Mouse (Mus musculus) retina, postnatal 7 days (tissue): ENCODE measurements around the gene Eif3a.

ENCODE experiments used
- DNase-seq: peaks from one replicate; pipeline ENCODE4 v3.0.0-alpha.2; 2012; ENCODE audit warnings: low read depth, low spot score

The Eif3a gene

DNA sequence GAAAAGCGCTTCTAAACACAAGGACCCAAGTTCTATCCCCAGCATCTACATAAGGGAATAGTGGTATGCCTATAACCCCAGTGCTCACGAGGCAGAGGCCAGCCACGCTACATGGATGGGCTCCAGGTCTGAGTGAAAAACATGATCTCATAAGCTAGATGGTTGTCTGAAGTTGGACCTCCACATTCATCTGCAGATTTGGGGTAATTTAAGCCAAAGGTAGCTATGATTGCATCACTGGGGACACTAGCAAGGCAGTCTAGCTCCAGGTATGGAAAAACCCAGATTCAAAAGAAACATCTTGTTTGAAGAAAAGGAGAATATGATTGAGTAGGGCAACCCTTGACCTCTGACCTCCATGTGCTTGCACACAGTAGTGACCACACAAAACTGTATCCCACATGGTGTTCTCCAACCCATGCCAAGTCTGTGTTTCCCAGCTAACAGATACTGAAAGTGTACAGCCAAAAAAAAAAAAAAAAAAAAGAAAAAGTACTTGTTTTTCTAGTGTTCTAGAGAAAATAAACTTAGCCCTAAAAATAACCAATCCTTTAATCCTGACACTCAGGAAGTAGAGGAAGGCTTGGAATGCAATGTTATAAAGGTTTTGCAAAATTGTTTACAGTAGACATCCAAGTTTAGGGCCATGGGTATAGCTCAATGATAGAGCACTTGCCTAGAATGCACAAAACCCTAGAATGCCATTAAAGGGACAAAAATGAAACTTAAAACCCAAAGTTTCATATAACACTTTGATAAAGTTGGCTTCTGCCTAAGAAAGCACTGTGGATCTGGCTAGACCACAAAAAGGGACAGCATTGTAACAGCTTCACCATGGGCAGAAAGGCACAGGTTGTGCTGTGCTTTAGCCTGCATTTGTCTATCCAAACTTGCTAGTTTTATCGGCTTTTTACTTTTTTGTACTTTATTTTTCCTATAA lies 31.3 kb downstream of the Eif3a start:
- no peak for DNase-seq

DNA sequence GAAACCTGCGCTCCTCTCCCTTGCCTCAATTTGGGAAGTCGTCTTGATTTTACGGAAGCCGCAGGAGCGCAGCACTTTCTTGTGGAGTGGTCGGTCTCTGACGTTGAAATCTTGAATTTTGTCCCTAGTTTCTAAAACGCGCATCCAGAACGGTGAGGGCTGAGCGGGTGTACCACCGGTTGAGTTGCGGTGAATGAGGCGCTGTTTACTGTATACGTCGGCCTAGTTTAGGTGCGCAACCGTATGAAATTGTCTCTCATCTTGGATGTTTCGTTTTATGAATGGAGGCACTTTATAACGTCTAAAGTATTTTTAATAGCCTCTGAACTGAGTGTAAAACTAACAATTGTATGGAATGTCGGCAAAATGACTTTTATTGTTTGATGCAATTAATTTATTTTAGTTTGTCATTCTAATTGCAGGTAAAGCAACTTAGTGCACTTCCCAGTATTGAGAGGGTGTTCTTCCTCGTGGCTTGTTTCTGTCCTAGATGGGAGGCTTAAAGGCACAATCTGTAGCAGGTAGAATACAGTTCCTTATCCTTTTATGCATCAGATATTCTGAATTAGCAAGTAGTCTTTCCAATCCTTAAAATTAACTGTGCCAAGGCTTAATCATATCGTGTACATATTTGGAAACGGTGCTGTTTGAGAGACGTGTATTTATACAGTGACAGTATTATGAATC lies 33.2 kb downstream of the Eif3a start:
- no peak for DNase-seq

DNA sequence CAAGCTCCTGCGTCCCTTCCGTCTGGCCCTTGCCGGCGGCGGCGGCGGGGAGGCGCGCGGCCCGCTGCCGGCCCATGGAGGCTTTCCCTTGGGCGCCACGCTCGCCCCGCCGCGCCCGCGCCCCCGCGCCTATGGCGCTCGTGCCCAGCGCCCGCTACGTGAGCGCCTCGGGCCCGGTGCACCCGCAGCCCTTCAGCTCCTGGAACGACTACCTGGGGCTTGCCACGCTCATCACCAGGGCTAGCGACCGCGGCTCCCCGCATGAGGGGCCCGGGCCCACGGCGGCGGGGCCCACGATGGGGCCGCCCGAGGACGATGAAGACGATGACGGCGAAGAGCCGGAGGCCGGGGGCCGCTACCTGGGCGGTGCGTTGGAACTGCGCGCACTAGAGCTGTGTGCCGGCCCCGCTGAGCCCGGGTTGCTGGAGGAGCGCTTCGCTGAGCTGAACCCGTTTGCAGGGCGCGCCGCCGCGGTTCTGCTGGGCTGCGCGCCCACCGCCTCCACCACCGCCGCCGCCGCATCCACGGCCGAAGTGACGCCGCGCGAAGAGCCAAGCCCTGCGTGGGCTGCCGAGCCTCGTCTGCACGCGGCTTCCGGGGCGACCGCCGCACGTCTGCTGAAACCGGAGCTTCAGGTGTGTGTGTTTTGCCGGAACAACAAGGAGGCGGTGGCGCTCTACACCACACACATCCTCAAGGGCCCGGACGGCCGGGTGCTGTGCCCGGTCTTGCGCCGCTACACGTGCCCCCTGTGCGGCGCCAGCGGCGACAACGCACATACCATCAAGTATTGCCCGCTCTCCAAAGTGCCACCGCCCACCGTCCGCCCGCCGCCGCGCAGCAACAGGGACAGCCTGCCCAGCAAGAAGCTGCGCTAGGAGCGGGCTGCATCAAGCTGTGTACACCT lies 34.0 kb downstream of the Eif3a start:
- peak; percentile 16 for DNase-seq

DNA sequence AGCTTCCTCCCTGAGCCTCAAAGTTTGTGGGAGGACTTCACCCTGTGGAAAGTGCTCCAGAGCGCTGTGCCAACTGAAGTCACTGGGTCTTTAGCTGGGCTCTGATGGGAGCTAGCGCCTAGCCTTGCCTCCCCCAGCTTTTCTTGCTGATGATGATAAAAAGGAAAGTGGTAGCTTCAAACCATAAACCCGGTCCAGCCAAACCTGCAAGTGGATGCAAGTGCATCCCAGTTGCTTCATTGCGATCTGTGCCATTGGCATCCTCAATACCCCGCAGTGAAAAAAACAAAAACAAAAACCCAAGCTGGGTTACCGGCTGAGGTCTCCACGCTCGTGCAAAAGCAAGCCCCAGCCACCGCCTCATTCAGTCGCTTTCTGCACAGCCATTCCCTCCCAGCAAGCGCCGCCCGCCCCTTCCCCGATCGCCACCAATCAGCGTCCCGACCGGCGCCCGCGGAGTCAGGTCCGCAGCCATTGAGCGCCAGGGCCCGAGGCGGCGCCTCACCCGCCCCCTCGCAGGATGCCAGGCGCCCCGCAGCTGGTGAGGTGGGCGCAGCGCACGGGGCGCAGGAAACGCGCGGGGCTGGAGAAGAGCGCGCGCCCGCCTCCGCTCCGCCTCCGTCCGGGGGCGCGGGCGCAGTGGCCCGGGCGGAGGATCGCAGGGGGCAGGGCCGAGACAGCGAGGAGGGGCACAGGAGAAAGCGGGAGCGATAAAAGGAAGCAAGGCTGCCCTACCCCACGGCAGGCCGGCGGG lies 34.8 kb downstream of the Eif3a start, which contains the start of gene Nanos1:
TSS of gene Nanos1 (plus strand) at position 550 of the 754 bp plus-strand sequence.
- DNase-seq: peak; percentile 82

DNA sequence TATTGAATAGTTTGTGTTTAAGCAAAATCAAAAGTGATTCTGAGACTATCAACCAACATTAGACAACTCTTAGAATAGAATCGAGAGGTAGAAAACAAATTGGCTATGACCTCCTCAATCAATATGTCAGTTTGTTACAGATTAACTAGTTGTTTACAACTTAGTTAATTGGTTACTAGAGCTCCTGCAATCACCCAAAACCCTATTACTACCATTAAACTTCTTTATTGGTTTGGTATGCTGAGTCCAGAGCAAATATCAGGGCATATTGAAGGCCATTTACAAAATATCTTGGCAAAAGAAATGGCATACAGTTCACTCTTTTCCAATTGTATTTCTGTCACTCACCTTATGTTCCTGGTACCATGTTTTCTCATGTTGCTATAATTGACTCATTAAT lies 42.7 kb downstream of the Eif3a start:
- DNase-seq: no peak

DNA sequence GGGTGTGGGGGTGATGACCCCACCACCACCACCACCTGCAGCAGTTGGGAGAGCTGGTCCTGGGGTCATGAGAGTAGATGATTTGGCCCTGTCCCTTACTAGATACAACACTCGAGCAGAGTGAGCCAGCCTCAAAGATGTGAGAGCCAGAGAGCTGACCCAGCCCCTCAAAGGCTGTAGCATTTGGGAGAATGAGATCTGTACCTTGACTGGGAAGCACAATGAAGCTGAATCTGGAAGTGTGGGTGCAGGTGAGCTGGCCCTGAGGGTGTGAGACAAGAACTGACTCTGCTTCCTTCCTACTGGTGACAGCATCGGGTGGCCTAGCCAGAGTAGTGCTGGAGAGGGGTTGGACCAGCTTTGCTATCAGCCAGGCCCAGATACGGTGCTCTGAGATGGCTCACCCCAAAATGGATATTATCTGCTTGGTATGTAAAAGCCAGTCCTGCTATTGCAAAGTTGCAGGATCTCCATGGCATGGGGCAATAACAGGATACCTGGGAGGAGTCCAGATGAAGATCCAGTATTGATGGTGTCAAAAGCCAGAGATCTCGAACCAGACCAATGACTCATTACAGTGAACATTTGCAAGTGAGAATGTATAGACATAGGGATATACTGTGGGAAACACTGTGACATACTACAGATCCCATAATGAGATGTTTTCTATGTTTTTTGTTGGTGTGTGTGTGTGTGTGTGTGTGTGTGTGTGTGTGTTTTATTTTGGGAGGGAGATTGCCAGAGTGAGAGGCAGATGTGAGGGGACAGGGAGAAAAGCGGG lies 46.5 kb downstream of the Eif3a start:
- DNase-seq: no peak

DNA sequence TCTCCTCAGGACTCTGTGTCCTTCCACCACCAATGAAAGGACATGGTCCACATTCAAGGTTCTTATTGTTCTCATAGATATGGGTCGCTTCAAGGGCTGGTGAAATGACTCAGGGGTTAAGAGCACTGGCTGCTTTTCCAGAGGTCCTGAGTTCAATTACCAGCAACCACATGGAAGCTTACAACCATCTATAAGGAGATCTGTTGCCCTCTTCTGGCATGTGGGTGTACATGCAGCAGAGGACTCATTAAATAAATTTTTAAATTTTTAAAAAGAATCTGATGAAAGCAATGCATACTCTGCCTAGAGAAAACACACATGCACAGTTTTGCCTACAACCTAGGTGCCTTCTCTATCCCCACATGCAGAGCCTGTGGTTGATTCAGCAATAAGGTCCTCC lies 49.9 kb downstream of the Eif3a start:
- no peak for DNase-seq

DNA sequence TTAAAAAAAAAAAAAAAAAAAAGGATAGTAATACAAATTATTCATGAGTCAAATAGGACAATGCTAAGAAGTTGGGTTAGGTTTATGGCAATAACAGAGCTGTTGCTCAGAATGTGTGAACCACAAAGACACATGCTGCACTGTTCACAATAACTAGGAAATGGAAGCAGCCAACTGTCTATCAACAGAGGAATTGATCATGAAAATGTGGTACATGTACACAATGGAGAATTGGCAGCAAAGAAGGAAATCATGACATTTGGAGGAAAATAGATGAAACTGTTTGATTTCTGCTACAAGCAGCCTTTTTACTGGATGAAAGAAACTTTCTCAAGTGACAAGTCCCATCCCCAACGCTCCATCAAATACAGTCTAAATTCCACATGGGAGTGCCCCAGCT lies 58.5 kb downstream of the Eif3a start:
- DNase-seq: no peak

DNA sequence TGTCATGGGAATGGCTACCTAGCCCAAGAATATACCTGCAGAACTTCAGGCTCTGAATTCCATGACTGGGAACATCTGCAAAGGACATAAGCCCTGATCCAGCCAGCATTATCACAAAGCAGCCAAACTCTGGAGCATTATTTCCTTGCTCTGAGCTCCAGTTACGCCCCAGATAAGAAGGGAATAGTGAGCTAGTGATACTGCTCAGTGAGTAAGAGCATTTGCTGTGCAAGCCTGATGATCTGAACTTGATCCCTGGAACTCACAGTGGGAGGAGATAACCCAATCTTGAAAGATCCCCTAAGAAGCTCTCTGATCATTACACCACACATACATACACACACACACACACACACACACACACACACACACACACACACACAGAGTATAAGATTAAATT lies 59.2 kb downstream of the Eif3a start:
- DNase-seq: no peak

DNA sequence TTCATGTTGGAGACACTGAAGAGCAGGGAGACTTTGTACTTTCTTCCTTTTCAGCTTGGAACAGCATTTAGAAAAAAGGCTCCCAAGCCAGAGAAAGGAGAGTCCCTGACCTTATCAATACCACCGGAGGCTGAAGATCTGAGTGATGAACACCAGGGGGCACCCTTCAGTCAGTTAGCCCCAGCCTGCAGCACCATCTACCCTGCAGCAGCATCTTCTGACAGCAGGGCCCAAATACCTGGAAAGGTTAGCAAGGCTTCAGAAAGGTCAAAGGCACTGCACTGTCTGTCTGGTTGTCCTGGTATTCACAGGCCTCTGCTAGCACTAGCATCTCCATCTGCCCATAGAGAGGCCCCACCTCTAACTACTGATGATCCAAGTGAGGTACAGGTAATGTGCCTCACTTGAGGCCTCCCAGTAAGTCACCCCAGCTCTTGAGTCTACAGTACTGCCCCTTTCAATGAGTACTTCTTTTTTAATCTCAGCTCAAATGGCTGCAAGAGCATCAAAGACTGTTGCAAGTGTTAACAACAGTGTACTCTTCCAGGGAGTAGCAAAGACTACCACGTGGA lies 60.1 kb downstream of the Eif3a start:
- DNase-seq: peak; percentile 32

DNA sequence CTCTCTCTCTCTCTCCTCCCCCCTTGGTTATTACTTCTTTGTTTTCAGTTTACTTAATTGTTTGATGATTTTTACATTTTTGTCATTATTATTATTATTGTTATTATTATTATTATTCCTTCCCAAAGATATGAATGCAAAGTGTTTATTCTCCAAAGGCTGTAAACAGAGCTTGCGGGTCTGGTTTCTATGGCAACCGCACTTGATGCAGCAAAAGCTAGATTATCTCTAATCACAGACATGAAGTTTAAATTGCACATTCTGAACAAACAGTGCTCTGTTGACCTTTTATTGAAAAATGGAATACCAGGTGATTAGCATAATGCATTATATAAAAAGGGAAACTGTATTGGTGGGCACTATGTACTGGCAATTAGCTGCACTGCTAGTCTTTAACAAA lies 74.1 kb downstream of the Eif3a start:
- no peak for DNase-seq

DNA sequence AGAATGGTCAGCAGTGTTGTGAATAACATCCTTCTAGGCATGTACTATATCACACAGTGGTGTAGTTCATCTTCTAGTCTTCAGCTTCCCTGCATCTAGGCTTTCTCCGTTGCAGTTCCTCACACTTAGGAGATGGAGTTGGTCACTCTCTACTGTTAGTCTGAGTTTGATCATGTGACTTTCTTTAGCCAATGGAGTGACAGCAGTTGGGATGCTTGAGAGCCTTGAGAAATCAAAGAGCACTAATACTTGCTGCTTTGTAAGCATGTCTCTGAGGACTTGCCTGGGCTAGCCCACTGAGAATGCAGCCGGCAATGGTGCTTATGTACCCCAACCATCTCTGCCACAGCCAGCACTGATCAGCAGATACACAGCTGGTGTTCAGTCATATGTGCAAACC lies 77.9 kb downstream of the Eif3a start:
- DNase-seq: no peak
